Mouse (Mus musculus): ENCODE data around the gene Gabarapl1.

Gene Gabarapl1

GRCm38 (mm10) chr6:129535723-129536122 lies 2.8 kb downstream of the Gabarapl1 start:
- DNase-seq (ENCODE audit: low spot score in 2 of 2) = no peak

GRCm38 (mm10) chr6:129538555-129538954 lies 5.6 kb downstream of the Gabarapl1 start:
- DNase-seq (ENCODE audit: low spot score in 2 of 2) = no peak

GRCm38 (mm10) chr6:129541931-129542330 lies 9.0 kb downstream of the Gabarapl1 start:
- no peak for DNase-seq (ENCODE audit: low spot score in 2 of 2)

- no peak for DNase-seq (ENCODE audit: low spot score in 2 of 2)
Observed at GRCm38 (mm10) chr6:129542540-129542939, 9.6 kb downstream of the Gabarapl1 start.

- peak in 1 of 2 experiments; percentile 34 for DNase-seq (ENCODE audit: low spot score in 2 of 2)
Observed at GRCm38 (mm10) chr6:129543709-129544606, 11.0 kb downstream of the Gabarapl1 start.

- DNase-seq (ENCODE audit: low spot score in 2 of 2) = no peak
Observed at GRCm38 (mm10) chr6:129547277-129547676, 14.3 kb downstream of the Gabarapl1 start.

GRCm38 (mm10) chr6:129548009-129548408 lies 15.0 kb downstream of the Gabarapl1 start:
- DNase-seq (ENCODE audit: low spot score in 2 of 2) = no peak

GRCm38 (mm10) chr6:129557298-129558023 lies 24.5 kb downstream of the Gabarapl1 start:
- DNase-seq (ENCODE audit: low spot score in 2 of 2) = no peak

GRCm38 (mm10) chr6:129558946-129559640 lies 26.1 kb downstream of the Gabarapl1 start:
- peak; percentile 53 to 61 for DNase-seq (ENCODE audit: low spot score in 2 of 2)

GRCm38 (mm10) chr6:129559641-129560027 lies 26.7 kb downstream of the Gabarapl1 start:
- no peak for DNase-seq (ENCODE audit: low spot score in 2 of 2)

- DNase-seq (ENCODE audit: low spot score in 2 of 2) = no peak
Observed at GRCm38 (mm10) chr6:129565257-129565656, 32.3 kb downstream of the Gabarapl1 start.

GRCm38 (mm10) chr6:129575315-129575714 lies 42.4 kb downstream of the Gabarapl1 start:
- DNase-seq (ENCODE audit: low spot score in 2 of 2) = no peak

GRCm38 (mm10) chr6:129577605-129578004 lies 44.6 kb downstream of the Gabarapl1 start, which contains the start of gene Klre1:
Gene Klre1, plus strand, starts transcription at chr6:129577905.
- no peak for DNase-seq (ENCODE audit: low spot score in 2 of 2)

- DNase-seq (ENCODE audit: low spot score in 2 of 2) = peak; percentile 52 to 57
Observed at GRCm38 (mm10) chr6:129581274-129581673, 48.3 kb downstream of the Gabarapl1 start.

- peak in 1 of 2 experiments; percentile 60 for DNase-seq (ENCODE audit: low spot score in 2 of 2)
Observed at GRCm38 (mm10) chr6:129581896-129582295, 48.9 kb downstream of the Gabarapl1 start.

GRCm38 (mm10) chr6:129583014-129583413 lies 50.1 kb downstream of the Gabarapl1 start:
- peak in 1 of 2 experiments; percentile 51 for DNase-seq (ENCODE audit: low spot score in 2 of 2)

GRCm38 (mm10) chr6:129591508-129591907 lies 58.5 kb downstream of the Gabarapl1 start, which contains the start of gene Klrd1:
Gene Klrd1, plus strand, starts transcription at chr6:129591782.
- DNase-seq (ENCODE audit: low spot score in 2 of 2) = peak; percentile 46 to 57

Measured in natural killer cell, adult 2 months (primary cell).